Mouse (Mus musculus): ENCODE results near the gene Lrrc43. TPM values are rescaled to one million over a fixed set of nuclear protein-coding genes. Genes with fewer than 3 reads are reported as not detected.
A peak's percentile ranks its signal among the peaks of the same experiment; 100 is the strongest.

The Lrrc43 gene
- 0.07 and 0.31 TPM in 2 replicates for polyA plus RNA-seq (2016; fragmentation: Nextera tagmentation; extraction: Ambion mirVana)

DNA sequence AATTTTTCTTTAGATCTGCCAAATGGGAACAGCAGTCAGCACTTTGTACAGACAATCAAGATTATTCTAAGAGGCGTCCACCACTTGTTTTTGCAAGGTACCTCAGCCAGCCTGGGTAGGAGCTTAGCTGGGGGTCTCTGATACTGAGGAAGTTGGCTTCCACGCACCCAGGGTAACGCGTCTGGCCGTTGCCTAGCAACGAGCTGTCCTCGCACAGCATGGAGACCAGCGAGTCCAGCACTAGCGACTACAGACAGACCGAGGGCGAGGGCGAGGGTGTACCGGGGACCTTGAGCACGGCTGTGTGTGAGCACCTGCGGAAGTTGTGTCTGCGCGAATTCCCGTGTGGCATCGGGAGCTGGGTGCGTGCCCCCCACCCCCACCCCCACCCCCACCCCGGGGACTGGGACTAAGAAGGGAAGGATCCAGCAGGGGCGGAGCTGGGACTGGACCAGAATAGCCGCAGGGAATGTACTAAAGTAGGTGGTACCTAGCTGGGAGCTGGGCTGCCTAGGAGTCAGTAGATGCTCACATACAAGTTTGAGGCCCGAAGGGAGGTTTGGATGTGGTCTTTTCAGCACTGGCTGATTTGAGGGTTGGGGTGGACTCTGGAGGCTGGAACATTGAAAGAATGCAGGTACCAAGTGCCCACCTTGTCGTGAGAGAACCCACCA lies at the start of gene Lrrc43, which contains the start of gene Il31:
Gene Lrrc43 (plus strand): TSS at position 194 of the 674 bp plus-strand sequence.
Gene Il31 (minus strand): TSS at position 378 of the 674 bp plus-strand sequence.
- H3K27ac ChIP-seq: no peak within 1 kb of the TSS
- H3K27me3 ChIP-seq (ENCODE audit: insufficient read depth, poor library complexity, severe bottlenecking): peaks cover 7% of the 10 kb centered on the region
- peak; percentile 60 for DNase-seq (ENCODE audit: low spot score)
- H3K4me3 ChIP-seq: peak within 1 kb of the TSS; percentile 47
- no peaks in the 10 kb centered on the region for H3K9me3 ChIP-seq
- 8% methylated on average over 25 of the region's 25 CpGs for WGBS
- H3K36me3 ChIP-seq: no peaks in the 10 kb centered on the region
- peaks cover 14% of the 10 kb centered on the region for H3K4me1 ChIP-seq (replicated peaks)

- Histone ChIP-seq H3K4me1 (replicated peaks) (peaks cover 12% of the 10 kb centered on the region), H3K4me3 (no peak overlapping the region), H3K36me3 (peaks cover 26% of the 10 kb centered on the region), H3K27ac (no peak overlapping the region), H3K27me3 (ENCODE audit: insufficient read depth, poor library complexity, severe bottlenecking) (no peaks in the 10 kb centered on the region), H3K9me3 (no peaks in the 10 kb centered on the region)
- WGBS: 88% methylated on average over 1 of the region's 1 CpGs
- no peak for DNase-seq (ENCODE audit: low spot score)
Measured at GRCm38 (mm10) chr5:123439312-123439711, 49.8 kb upstream of the Lrrc43 start.

DNA sequence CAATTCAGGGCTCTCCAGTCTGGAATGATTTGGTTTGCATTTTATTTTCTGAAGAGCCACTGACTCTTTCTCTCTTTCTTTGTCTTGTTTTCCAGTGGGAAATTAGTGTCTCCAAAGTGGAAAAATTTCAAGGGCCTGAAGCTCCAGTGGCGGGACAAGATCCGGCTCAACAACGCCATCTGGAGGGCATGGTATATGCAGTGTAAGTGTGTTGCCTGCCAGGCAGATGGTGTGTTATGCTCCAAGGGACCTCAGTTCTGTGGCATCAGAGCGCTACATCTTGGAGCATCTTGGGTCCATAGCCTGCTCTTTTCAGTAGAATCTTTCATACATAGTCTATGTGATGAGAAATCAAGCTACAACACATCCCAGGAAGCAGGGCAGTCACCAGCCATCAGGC lies 49.2 kb upstream of the Lrrc43 start:
- no peaks in the 10 kb centered on the region for H3K27me3 ChIP-seq (ENCODE audit: insufficient read depth, poor library complexity, severe bottlenecking)
- H3K27ac ChIP-seq: no peak overlapping the region
- peaks cover 32% of the 10 kb centered on the region for H3K36me3 ChIP-seq
- no peaks in the 10 kb centered on the region for H3K9me3 ChIP-seq
- no peak overlapping the region for H3K4me3 ChIP-seq
- DNase-seq (ENCODE audit: low spot score): peak; percentile 13
- 80% methylated on average over 4 of the region's 4 CpGs for WGBS
- peaks cover 12% of the 10 kb centered on the region for H3K4me1 ChIP-seq (replicated peaks)

DNA sequence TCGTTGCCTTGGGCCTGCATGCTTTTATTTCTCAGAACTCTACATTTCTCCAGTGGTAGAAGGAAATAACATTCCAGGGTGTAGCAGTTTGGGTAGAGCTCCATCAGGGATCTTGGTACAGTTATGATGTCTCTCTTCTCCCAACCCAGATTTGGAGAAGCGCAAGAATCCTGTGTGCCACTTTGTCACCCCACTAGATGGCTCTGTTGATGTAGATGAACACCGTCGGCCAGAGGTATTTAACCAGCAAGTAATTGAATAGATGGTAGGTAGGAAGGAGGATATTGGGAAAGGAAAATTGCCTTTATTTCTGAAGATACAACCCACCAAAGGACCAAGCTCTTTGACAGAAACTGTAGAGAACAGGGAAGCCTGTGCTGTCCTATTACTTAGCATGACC lies 48.4 kb upstream of the Lrrc43 start:
- H3K4me1 ChIP-seq (replicated peaks): peaks cover 11% of the 10 kb centered on the region
- H3K4me3 ChIP-seq: no peak overlapping the region
- DNase-seq (ENCODE audit: low spot score): no peak
- no peaks in the 10 kb centered on the region for H3K9me3 ChIP-seq
- H3K27ac ChIP-seq: no peak overlapping the region
- H3K27me3 ChIP-seq (ENCODE audit: insufficient read depth, poor library complexity, severe bottlenecking): no peaks in the 10 kb centered on the region
- H3K36me3 ChIP-seq: peaks cover 39% of the 10 kb centered on the region
- 73% methylated on average over 4 of the region's 4 CpGs for WGBS

DNA sequence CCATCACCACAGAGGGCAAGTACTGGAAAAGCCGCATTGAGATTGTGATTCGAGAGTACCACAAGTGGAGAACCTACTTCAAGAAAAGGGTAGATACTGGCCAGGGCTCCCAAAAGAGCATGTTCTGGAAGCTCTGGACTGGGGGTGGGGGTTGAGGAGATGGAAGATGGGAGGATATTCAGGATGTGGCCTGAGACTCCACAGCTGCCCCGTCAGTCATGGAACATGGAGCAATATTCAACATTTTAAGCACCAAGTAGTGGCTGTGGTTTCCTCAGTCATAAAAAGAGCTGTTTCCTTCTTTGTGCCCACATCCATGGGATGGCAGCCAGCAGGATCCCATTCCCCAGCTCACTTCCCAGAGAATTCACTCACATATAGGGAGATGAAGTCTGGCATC lies 46.8 kb upstream of the Lrrc43 start:
- H3K9me3 ChIP-seq: no peaks in the 10 kb centered on the region
- WGBS: 94% methylated on average over 3 of the region's 3 CpGs
- no peak overlapping the region for H3K4me3 ChIP-seq
- no peak overlapping the region for H3K27ac ChIP-seq
- H3K27me3 ChIP-seq (ENCODE audit: insufficient read depth, poor library complexity, severe bottlenecking): no peaks in the 10 kb centered on the region
- no peak for DNase-seq (ENCODE audit: low spot score)
- H3K36me3 ChIP-seq: peaks cover 55% of the 10 kb centered on the region
- no peaks in the 10 kb centered on the region for H3K4me1 ChIP-seq (replicated peaks)

GRCm38 (mm10) chr5:123444069-123444468 lies 45.0 kb upstream of the Lrrc43 start:
- DNase-seq (ENCODE audit: low spot score): peak; percentile 76
- Histone ChIP-seq H3K27me3 (ENCODE audit: insufficient read depth, poor library complexity, severe bottlenecking) (no peaks in the 10 kb centered on the region), H3K4me1 (replicated peaks) (no peaks in the 10 kb centered on the region), H3K4me3 (no peak overlapping the region), H3K36me3 (peaks cover 72% of the 10 kb centered on the region), H3K27ac (no peak overlapping the region), H3K9me3 (no peaks in the 10 kb centered on the region)
- WGBS: 50% methylated on average over 4 of the region's 4 CpGs

GRCm38 (mm10) chr5:123444849-123445334 lies 44.2 kb upstream of the Lrrc43 start:
- Histone ChIP-seq H3K36me3 (peaks cover 81% of the 10 kb centered on the region), H3K4me1 (replicated peaks) (no peaks in the 10 kb centered on the region), H3K27me3 (ENCODE audit: insufficient read depth, poor library complexity, severe bottlenecking) (no peaks in the 10 kb centered on the region), H3K9me3 (no peaks in the 10 kb centered on the region), H3K4me3 (no peak overlapping the region), H3K27ac (no peak overlapping the region)
- DNase-seq (ENCODE audit: low spot score): no peak
- WGBS: 93% methylated on average over 5 of the region's 5 CpGs

DNA sequence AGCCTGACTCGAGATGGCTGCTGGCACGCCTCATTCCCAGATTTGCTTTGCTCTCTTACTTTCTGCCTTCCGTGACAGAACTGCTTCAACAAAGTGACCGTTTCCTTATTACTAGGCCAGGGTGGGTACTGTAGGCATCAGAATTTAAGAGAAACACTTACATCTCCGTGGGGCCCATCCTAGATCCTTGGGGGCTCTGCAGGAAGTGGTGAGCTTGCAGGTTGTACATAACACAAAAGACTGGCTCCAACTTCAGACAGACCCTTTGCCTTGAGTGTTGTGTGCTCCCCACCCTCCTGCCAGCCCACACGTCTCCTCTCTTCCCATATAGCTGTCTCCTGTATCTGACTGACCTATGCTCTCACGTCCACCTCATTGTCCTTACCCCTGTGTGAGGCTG lies 37.2 kb upstream of the Lrrc43 start:
- 93% methylated on average over 7 of the region's 7 CpGs for WGBS

GRCm38 (mm10) chr5:123461420-123461819 lies 27.7 kb upstream of the Lrrc43 start:
- no peaks in the 10 kb centered on the region for H3K27me3 ChIP-seq (ENCODE audit: insufficient read depth, poor library complexity, severe bottlenecking)
- no peak for DNase-seq (ENCODE audit: low spot score)
- no peaks in the 10 kb centered on the region for H3K9me3 ChIP-seq
- H3K27ac ChIP-seq: no peak overlapping the region
- H3K4me1 ChIP-seq (replicated peaks): no peaks in the 10 kb centered on the region
- WGBS: 58% methylated on average over 5 of the region's 5 CpGs
- H3K36me3 ChIP-seq: peaks cover 14% of the 10 kb centered on the region; the same call in 1 of the 2 replicates
- H3K4me3 ChIP-seq: no peak overlapping the region

More for the DNA sequence above, 37.2 kb upstream of the Lrrc43 start:
- Histone ChIP-seq H3K36me3 (peaks cover 98% of the 10 kb centered on the region), H3K4me3 (no peak overlapping the region), H3K27me3 (ENCODE audit: insufficient read depth, poor library complexity, severe bottlenecking) (no peaks in the 10 kb centered on the region), H3K4me1 (replicated peaks) (no peaks in the 10 kb centered on the region), H3K9me3 (no peaks in the 10 kb centered on the region), H3K27ac (no peak overlapping the region)
- no peak for DNase-seq (ENCODE audit: low spot score)

DNA sequence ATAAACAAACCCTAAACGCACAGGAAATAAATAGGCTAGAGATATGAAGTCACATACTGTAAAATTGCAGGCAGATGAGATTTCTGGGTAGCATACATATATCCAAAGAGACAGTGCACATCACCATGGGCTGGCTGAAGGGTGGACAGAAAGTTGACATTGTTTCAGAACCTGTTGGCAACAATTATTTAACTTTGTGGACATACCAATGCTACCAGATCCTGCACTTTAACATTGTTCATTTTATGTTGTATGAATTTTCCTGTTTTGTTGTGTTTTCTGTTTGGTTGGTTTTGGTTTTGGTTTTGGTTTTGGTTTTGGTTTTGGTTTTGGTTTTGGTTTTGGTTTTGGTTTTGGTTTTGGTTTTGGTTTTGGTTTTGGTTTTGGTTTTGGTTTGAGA lies 24.5 kb upstream of the Lrrc43 start:
- no peaks in the 10 kb centered on the region for H3K36me3 ChIP-seq
- no peaks in the 10 kb centered on the region for H3K9me3 ChIP-seq
- H3K4me1 ChIP-seq (replicated peaks): no peaks in the 10 kb centered on the region
- no peaks in the 10 kb centered on the region for H3K27me3 ChIP-seq (ENCODE audit: insufficient read depth, poor library complexity, severe bottlenecking)
- 86% methylated on average over 1 of the region's 1 CpGs for WGBS
- H3K4me3 ChIP-seq: no peak overlapping the region
- H3K27ac ChIP-seq: no peak overlapping the region
- no peak for DNase-seq (ENCODE audit: low spot score)

- H3K27ac ChIP-seq: no peak overlapping the region
Measured at GRCm38 (mm10) chr5:123470784-123471400, 18.2 kb upstream of the Lrrc43 start.

DNA sequence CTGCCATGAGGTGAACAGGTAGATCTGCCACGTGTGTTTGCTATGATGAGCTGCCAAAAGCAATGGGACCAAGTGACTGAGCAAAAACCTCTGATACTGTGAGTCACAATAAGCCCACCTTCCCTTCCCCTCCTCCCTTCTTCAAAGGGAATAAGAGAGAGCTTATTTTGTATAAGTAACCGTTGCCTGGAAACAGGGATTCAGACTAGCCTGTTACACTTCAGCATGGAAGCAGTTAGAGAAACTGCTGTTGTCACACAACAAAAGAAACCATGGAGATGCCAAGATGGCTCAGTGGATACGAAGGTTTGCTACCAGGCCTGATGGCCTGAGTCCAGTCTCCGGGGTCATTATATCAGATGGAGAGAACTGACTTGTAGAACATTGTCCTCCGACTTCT lies 15.3 kb upstream of the Lrrc43 start:
- no peak overlapping the region for H3K4me3 ChIP-seq
- WGBS: 74% methylated on average over 5 of the region's 5 CpGs
- H3K27me3 ChIP-seq (ENCODE audit: insufficient read depth, poor library complexity, severe bottlenecking): no peaks in the 10 kb centered on the region
- H3K27ac ChIP-seq: no peak overlapping the region
- H3K36me3 ChIP-seq: no peaks in the 10 kb centered on the region
- no peaks in the 10 kb centered on the region; the same call in 1 of the 2 replicates for H3K4me1 ChIP-seq (replicated peaks)
- H3K9me3 ChIP-seq: no peaks in the 10 kb centered on the region
- DNase-seq (ENCODE audit: low spot score): no peak

More at GRCm38 (mm10) chr5:123470784-123471400, 18.2 kb upstream of the Lrrc43 start:
- Histone ChIP-seq H3K27me3 (ENCODE audit: insufficient read depth, poor library complexity, severe bottlenecking) (no peaks in the 10 kb centered on the region), H3K9me3 (no peaks in the 10 kb centered on the region), H3K4me1 (replicated peaks) (no peaks in the 10 kb centered on the region; the same call in 1 of the 2 replicates), H3K36me3 (no peaks in the 10 kb centered on the region), H3K4me3 (no peak overlapping the region)
- peak; percentile 41 for DNase-seq (ENCODE audit: low spot score)
- WGBS: 55% methylated on average over 10 of the region's 10 CpGs

- H3K36me3 ChIP-seq: no peaks in the 10 kb centered on the region
- 88% methylated on average over 11 of the region's 11 CpGs for WGBS
Measured at GRCm38 (mm10) chr5:123487659-123488395, 1.3 kb upstream of the Lrrc43 start.

More at GRCm38 (mm10) chr5:123487659-123488395, 1.3 kb upstream of the Lrrc43 start:
- no peak overlapping the region for H3K4me3 ChIP-seq
- H3K4me1 ChIP-seq (replicated peaks): peaks cover 14% of the 10 kb centered on the region
- no peak overlapping the region for H3K27ac ChIP-seq
- H3K9me3 ChIP-seq: no peaks in the 10 kb centered on the region
- peaks cover 7% of the 10 kb centered on the region for H3K27me3 ChIP-seq (ENCODE audit: insufficient read depth, poor library complexity, severe bottlenecking)
- no peak for DNase-seq (ENCODE audit: low spot score)

All from hindbrain, embryonic 10.5 days (tissue).